Mouse (Mus musculus) thymus, adult 2 months (tissue): Measurements from ENCODE around the gene Ccl17. TPM values are rescaled to one million over a fixed set of nuclear protein-coding genes. Genes with fewer than 3 reads are reported as not detected.

ENCODE experiments used
- DNase-seq: peaks from one replicate; pipeline ENCODE4 v3.0.0; 2021
- H3K27ac ChIP-seq: fragments of 200-500 bp; 2 replicates; pipeline ENCODE4 v1.5.1; 2012; ENCODE audit warnings: low read length, control low read depth; ENCODE audit not compliant: control insufficient read depth, insufficient read depth
- H3K27me3 ChIP-seq: fragments of 200-500 bp; 2 replicates; pipeline ENCODE4 v1.6.1; 2012; ENCODE audit warnings: mild to moderate bottlenecking, low read length, moderate library complexity, mixed read lengths; ENCODE audit not compliant: control insufficient read depth, insufficient read depth
- H3K36me3 ChIP-seq: fragments of 200-500 bp; 2 replicates; pipeline ENCODE4 v1.6.1; 2012; ENCODE audit warnings: mild to moderate bottlenecking, low read length, moderate library complexity; ENCODE audit not compliant: control insufficient read depth, insufficient read depth
- H3K4me1 ChIP-seq: fragments of 200-500 bp; replicated peaks from 2 replicates; pipeline ENCODE4 v1.6.1; 2012; ENCODE audit warnings: low read length; ENCODE audit not compliant: control insufficient read depth, insufficient read depth
- H3K4me3 ChIP-seq: fragments of 200-500 bp; 2 replicates; pipeline ENCODE4 v1.5.1; 2012; ENCODE audit warnings: mild to moderate bottlenecking, low read length, control low read depth, moderate library complexity; ENCODE audit not compliant: control insufficient read depth, insufficient read depth
- CTCF ChIP-seq: fragments of 200-500 bp; IDR thresholded peaks from 2 replicates; pipeline ENCODE4 v1.5.1; 2012; ENCODE audit warnings: mild to moderate bottlenecking, control low read depth, low read length, moderate library complexity, borderline replicate concordance; ENCODE audit not compliant: control insufficient read depth, poor library complexity, insufficient read depth; ENCODE audit errors: extremely low read depth
- POLR2A ChIP-seq: fragments of 200-500 bp; IDR thresholded peaks from 2 replicates; pipeline ENCODE4 v1.6.1; 2012; ENCODE audit warnings: mild to moderate bottlenecking, low read length, control low read depth, moderate library complexity; ENCODE audit not compliant: control insufficient read depth, poor library complexity, insufficient read depth; ENCODE audit errors: extremely low read depth
- WGBS: fragments of 180-500 bp; shearing (Covaris S2); methylation state at CpG from one replicate; pipeline ENCODE4 v1.1.7; 2018; 5-methylcytosine and 5-hydroxymethylcytosine counted together
- polyA plus RNA-seq: library from polyadenylated mRNA; depleted of rRNA; stranded (reverse); fragments of >200 nt; gene quantifications from 2 replicates; pipeline ENCODE4 v1.2.3, GENCODE M21; 2012

The Ccl17 gene
- polyA plus RNA-seq, 1 experiment: 15.7 TPM

DNA sequence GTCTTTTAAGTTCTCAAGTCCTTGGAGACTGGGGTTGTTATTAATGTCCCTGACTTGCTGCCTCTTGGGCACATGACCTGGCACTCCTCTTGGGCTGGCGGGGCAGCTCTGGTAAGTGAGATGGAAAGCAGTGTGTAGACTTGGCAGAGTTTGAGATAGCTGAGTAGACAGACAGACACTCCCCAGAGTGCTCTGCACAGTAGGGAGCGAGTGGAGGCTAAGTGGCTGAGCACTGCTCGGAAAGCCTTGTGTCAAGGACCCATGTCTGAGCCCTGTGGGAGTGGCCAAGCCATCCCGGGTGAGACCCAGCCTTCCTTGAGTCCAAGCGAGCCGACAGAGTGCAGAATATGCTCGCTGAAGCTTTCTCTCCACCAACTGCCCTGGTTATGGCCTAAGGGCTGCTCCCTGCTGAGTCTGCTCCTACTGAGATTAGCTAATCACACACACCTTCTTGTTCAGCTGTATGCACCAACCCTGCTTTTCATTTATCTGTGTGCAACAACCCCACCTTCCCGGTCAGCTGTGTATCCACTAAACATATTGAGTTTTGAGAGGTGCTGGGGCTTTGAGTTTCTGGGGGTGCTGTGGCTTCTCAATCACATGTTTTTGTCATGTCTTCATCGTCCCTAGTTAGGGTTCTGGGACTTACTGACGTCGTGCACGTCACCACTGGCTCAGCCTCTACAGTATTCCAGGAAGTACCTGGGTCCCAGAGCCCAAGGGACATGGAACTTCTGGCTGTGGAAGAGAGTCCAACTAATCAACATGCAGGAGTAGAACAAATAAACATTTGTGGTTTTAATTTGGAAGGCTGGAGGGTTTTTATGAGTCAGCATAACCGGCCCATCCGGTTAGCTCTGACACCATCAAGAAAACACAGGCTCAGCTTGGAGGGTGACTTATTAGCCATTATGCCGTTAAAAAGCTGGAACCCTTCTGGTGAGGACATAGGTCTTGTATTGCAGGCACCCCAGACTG, 22.4 kb upstream of the Ccl17 start:
- 89% methylated on average over 15 of the region's 15 CpGs for WGBS
- no peaks in the 10 kb centered on the region for H3K27me3 ChIP-seq
- H3K27ac ChIP-seq: no peak overlapping the region
- H3K4me1 ChIP-seq: no peaks in the 10 kb centered on the region
- DNase-seq: no peak
- TF ChIP-seq CTCF (no peak), POLR2A (no peak)
- no peaks in the 10 kb centered on the region for H3K36me3 ChIP-seq
- H3K4me3 ChIP-seq: no peak overlapping the region

DNA sequence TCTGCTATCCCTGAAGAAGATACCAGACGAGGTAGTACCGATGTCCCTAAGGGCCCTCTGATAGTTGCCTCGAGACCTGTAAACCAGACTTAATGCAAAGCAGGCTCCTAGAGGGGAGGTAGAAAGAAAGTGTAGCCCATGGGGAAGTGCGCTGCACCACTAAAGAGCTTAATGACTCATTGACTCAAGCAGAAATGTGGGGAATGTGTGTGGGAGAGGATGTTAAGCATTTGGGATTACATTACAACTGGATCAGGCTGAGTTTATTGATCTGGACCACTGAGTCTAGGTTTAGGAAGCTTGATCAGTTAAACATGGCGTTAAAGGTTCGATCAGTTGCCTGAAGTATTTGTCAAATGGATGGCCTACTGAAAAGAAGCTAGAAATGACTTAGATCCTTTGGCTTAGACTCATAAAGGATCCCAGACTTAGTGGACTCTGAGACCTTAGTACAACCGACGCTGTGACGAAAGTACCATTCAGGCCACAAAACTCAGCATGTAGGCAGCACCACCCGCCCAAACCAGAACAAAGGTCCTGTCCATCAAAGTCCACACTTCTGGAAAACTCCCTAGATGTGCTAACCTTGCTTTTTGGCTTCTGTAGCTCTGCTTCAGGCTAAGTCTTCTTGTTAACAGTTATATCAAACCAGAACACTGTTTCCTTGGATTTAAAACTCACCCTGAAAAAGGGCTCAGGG, 20.8 kb upstream of the Ccl17 start:
- WGBS: 93% methylated on average over 10 of the region's 10 CpGs

DNA sequence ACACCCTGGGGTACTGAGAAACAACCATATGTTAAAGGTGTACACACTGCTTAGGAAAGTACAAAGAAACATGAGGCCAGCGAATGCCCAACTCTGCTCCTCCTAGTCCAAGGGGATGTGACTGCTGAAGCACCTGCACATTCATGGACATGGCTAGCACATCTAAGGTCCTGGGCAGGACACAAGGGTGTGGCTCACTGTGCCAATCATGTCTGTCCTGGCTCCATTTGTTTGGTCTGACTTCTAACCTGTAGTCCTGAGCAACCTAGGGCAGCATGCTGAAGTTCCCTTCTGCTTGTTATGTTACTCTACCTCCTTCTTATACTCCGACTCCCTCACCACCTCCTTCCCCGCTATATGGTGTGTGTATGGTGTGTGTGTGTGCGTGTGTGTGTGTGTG, 15.9 kb upstream of the Ccl17 start:
- Histone ChIP-seq H3K4me3 (no peak overlapping the region), H3K4me1 (no peaks in the 10 kb centered on the region), H3K36me3 (no peaks in the 10 kb centered on the region), H3K27ac (no peak overlapping the region), H3K27me3 (no peaks in the 10 kb centered on the region)
- no peak for DNase-seq
- TF ChIP-seq CTCF: no peak
- TF ChIP-seq POLR2A: no peak
- WGBS: 93% methylated on average over 4 of the region's 4 CpGs

More for the DNA sequence above, 20.8 kb upstream of the Ccl17 start:
- Histone ChIP-seq H3K4me1 (no peaks in the 10 kb centered on the region), H3K27me3 (no peaks in the 10 kb centered on the region), H3K36me3 (no peaks in the 10 kb centered on the region), H3K4me3 (no peak overlapping the region), H3K27ac (no peak overlapping the region)
- no peak for TF ChIP-seq CTCF
- no peak for TF ChIP-seq POLR2A
- no peak for DNase-seq

DNA sequence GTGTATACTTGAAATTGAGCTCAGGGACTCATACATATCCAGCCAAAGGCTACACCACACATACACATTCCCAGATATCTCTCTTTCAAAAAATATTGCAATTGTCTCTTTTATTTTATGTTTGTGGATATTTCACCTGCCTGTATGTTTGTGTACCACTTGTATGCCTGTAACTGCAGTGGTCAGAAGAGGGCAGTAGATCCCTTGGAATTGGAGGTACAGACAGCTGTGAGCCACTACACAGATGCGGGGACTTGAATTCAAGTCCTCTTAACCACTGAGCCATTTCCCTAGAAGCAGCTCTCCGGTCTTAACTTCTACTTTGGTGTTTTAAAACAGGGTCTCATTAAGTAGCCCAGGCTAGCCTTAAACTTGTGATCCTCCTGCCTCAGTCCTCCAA, 15.5 kb upstream of the Ccl17 start:
- Histone ChIP-seq H3K27me3 (no peaks in the 10 kb centered on the region), H3K4me1 (no peaks in the 10 kb centered on the region), H3K4me3 (no peak overlapping the region), H3K36me3 (no peaks in the 10 kb centered on the region), H3K27ac (no peak overlapping the region)
- no peak for TF ChIP-seq POLR2A
- TF ChIP-seq CTCF: no peak
- WGBS: 90% methylated on average over 2 of the region's 2 CpGs
- DNase-seq: no peak

DNA sequence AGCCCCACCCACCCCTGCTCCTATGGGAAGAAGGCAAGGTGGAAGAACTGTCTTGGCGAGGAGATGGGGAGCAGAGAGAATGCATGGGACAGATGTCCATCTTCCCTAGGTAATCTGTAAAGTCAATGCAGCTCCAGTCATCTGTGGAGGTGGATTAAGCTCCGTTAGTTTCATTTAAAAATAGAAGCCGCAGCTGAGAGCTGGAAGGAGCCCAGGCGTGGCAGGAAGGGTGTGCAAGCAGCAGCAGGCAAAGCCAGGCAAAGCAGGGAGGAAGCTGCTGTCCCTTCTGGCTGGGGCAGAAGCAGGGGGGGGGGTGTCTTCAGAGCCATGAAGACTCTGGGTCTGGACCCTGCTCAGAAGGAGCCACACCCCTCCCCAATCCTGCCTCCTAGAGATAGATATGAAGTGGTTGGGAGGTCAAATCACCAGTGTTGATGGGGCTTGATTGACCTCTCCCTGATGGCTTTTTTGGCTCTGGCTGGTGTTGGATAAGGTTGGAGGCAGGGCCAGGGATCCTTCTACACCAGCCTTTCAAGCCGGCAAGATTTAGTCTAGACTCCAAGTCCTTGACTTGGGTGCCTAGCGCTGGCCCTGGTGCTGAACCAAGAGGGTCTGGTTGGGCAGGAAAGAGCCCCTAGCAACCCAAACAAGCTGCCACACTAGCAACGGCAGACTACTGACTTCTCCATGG, 9.8 kb upstream of the Ccl17 start:
- Histone ChIP-seq H3K4me1 (peaks cover 12% of the 10 kb centered on the region), H3K4me3 (no peak overlapping the region), H3K27me3 (no peaks in the 10 kb centered on the region), H3K36me3 (no peaks in the 10 kb centered on the region), H3K27ac (no peak overlapping the region)
- TF ChIP-seq CTCF (no peak), POLR2A (no peak)
- no peak for DNase-seq
- 26% methylated on average over 7 of the region's 7 CpGs for WGBS

DNA sequence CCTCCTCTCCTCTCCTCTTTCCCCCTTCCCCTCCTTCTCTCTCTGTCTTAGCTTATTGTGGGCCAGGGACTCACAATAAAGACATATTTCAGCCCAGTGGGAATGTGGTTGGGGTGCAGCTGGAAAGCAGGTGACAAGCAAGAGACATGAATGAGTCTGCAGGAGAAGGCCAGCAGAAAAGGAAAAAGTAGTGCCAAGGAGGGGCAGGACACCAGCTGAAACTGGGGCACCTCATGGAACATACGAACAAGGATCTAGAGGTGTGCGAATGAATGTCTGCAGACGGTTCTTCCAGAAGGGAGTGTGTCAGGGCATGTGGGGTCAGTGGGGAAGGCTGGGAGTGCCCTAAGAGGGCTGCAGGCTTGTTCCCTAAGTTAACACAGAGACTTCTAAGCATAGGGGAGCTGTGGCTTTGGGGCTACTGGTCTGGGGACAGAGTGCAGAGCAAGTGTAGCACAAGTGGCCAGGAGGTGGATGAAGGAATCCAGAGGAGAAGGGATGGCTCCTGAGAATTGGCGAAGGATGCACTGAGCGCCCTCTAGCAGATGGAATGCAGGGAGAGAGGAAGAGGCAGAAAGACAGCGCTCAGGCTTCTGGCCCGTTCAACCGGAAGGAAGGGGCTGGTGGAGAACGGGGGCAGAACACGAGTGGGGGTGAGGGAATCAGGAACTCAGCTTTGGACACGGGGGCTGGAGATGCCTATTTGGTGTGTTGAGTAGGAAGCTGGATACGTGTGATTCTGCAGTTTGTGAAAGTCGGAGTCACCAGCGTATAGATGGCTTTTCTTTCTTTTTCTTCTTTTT, 8.8 kb upstream of the Ccl17 start:
- no peaks in the 10 kb centered on the region for H3K36me3 ChIP-seq
- H3K27ac ChIP-seq: no peak overlapping the region
- DNase-seq: peak; percentile 9
- H3K4me3 ChIP-seq: no peak overlapping the region
- WGBS: 35% methylated on average over 14 of the region's 14 CpGs
- H3K27me3 ChIP-seq: no peaks in the 10 kb centered on the region
- TF ChIP-seq CTCF (no peak), POLR2A (no peak)
- peaks cover 12% of the 10 kb centered on the region for H3K4me1 ChIP-seq
